Mouse (Mus musculus) yolk sac, embryonic 10.5 days (tissue): ENCODE results near the gene Sh3bp5l.
A peak's percentile ranks its signal among the peaks of the same experiment; 100 is the strongest.
"Not testable (repeated sequence)": the region's sequence is repeated elsewhere in the genome, so short reads cannot be mapped to it uniquely, and the experiment has no call there.

Experiments
- DNase-seq: peaks from one replicate; pipeline ENCODE4 v3.0.0-alpha.2; 2017; ENCODE audit warnings: low spot score

The Sh3bp5l gene

DNA sequence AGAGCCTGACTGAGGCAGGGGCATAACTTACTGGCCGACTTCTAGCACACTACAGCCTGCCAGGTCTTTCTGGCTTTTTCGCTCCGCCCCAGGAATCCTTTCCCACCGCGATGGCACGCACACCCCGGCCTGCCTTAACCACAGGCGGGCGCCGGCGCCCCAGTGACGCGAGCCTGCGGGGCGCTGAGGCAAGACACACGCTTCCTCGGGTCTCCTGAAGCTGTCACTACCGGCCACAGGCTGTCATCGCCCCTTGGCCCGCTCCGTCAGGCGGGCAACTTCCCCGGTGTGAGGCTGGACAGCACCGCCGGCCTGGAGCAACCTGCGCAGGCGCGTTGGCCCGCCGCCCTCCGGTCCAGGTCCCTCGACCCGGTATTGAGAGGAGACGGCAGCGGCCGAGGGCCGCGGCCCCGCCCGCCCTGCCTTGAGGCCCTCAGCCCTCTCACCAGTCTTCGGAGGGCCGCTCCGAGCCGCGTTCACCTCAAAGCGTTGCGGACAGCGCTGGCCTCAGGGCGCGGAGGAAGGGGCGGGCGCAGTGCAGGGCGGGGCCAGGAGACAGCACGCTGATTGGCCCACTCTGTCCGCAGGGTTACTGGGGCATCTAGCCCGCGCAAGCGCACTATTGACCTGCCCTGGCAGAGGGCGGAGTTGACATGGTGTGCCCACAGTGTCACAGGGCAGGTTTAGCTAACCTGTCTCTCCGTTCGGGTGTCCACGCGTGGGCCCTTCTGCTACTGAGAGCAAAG, 7.5 kb upstream of the Sh3bp5l start:
- peak; percentile 98 for DNase-seq

DNA sequence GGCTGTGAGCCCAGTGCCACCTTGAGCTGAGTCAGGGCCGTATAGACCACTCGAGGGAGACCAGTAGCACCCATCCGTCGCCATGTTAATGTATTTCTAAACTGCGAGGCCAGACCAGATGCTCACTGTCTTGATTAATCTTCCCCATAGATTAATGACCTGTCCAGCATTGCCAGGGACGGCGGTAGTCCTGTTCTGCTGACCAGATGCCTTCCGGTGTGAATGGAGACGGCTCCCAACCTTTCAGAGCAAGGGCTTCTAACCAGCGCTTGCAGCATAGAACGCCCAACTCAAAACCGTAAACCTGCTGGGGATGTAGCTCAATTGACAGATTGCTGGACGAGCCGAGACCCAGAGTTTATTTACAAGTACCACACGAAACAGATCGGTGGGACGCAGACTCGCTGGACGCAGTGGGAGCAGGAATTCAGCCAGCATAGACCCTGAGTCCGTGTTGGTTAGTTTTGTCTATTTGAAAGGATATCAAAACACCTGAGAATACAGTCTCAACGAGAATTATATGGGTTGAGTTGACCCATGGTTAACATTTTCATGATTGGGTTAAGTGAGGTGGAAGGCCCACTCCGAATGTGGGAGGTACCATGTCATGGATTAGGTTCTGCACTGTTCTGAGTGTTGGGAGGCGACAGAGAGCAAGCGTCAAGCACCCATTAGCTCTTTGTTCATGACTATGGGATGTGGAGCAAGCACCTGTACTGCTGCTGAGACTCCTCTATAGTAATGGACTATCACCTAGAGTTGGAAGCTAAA, 6.8 kb upstream of the Sh3bp5l start:
- no peak for DNase-seq

GRCm38 (mm10) chr11:58324614-58325229, 5.8 kb upstream of the Sh3bp5l start:
- DNase-seq, result no peak

DNA sequence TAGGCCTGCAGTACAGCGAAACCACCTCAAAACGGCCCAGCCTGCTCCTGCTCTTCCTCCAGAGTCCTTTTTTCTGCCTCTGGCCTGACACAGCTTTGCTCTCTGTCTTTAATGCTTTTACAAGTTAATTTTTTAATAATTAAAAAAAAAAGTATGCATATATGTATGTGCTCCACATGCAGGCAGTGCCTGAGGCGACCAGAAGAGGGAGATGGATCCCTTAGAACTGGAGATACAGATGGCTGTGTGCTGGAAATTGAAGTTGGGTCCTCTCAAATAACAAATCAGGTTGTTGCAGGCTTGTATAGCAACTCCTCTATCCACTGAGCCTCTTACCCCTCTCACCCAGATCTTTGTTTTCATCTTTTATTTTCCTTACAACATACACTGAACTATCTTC, 3.7 kb upstream of the Sh3bp5l start:
- DNase-seq, result no peak

DNA sequence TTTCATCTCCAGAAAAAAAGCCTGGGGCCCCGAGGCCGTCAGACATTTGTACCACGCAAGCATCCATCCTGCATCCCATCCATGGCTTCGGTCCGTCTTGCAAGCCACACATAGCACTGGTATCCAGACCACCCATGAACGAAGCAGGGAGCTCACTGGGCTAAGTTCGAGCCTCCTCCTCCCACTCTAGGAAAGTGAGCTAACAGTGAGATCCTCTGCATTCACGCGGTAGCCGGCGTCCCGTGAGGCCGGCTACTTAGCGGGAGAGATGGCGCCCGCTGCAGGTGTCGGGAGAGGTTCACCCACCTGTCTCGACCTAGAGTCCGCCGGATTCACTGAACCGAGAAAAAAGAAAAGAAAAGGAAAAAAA, 633 bp upstream of the Sh3bp5l start:
- DNase-seq, result no peak

DNA sequence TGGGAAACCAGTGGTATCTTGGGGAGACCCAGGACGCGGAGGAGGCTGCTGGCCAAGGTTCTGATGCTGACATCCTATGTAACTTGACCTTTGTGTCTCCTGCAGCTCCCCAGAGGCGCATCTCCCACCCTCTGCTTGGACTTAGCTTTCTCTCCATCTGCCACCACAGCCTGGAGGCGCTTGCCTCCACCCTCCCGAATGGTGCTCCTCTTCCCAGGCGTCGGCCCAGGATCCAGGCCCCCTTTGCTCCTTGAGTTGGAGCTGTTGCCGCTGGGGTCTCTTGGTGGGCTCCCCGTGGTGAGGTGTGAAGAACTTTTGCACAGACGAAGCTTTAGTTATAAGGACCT, 598 bp downstream of the Sh3bp5l start:
- no peak for DNase-seq

DNA sequence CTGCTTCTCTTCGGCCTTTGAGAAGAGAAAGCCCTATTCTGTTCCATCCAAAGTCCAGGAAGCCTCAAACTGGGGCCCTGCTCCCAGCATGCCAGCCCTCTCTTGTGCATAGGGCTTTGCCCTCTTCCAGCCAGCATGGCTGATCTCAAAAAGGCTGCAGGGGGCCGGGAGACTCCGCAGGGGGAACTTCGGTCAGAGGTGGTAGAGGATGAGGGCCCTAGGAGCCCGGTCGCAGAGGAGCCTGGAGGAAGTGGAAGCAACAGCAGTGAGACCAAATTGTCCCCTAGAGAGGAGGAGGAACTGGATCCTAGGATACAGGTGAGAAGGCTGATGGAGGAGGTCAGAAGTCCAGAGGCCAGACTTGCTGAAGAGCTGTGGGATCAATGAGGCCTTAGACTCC, 1.0 kb downstream of the Sh3bp5l start:
- no peak for DNase-seq

- DNase-seq, result no peak
These were observed 4.2 kb downstream of the Sh3bp5l start for GRCm38 (mm10) chr11:58334746-58335145.

- no peak for DNase-seq
These were observed 16.2 kb downstream of the Sh3bp5l start for GRCm38 (mm10) chr11:58346745-58347144.

GRCm38 (mm10) chr11:58350628-58351027, 20.1 kb downstream of the Sh3bp5l start:
- no peak for DNase-seq

GRCm38 (mm10) chr11:58351179-58351578, 20.7 kb downstream of the Sh3bp5l start:
- no peak for DNase-seq

GRCm38 (mm10) chr11:58352681-58353548, 22.4 kb downstream of the Sh3bp5l start:
- DNase-seq, result peak; percentile 12

GRCm38 (mm10) chr11:58353709-58354108, 23.2 kb downstream of the Sh3bp5l start:
- DNase-seq, result no peak

DNA sequence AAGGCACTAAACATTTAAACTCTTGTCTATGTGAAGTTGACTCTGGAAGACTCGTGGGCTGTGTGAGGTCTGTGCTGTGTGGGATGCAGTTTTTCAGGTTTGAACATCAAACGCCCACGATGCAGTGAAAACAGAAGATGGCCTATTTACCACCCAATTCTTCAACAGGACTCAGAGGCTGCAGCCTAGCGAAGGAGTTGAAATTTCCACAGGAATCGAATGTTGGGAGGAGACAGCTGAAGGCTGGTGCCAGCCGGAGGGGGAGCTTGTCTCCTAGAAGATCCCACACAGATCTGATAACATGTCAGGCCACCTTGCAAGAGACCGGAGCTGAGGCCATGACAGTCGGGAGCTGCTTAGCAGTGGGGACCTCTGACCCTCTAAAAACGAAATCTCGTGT, 24.0 kb downstream of the Sh3bp5l start:
- no peak for DNase-seq

DNA sequence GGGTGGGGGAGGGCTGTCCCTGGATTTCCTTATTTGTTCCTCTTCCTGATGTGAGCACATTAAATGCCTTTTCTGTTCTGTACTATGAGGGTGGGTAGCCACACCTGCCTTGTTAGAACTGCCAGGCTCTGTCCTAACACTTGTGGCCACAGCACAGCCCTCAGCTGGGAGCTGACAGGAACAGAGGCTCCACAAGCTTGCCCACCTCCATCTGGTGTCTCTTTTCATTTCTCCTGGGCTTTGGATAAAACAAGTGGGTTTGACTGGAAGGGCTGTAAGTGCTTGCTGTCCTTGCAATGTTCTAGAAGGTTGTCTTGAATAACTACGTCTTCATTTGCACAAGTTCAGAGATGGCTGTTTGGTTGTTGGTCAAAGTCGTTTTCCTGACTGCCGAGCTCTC, 24.4 kb downstream of the Sh3bp5l start:
- DNase-seq, result no peak

GRCm38 (mm10) chr11:58357042-58357441, 26.5 kb downstream of the Sh3bp5l start:
- DNase-seq, result no peak

DNA sequence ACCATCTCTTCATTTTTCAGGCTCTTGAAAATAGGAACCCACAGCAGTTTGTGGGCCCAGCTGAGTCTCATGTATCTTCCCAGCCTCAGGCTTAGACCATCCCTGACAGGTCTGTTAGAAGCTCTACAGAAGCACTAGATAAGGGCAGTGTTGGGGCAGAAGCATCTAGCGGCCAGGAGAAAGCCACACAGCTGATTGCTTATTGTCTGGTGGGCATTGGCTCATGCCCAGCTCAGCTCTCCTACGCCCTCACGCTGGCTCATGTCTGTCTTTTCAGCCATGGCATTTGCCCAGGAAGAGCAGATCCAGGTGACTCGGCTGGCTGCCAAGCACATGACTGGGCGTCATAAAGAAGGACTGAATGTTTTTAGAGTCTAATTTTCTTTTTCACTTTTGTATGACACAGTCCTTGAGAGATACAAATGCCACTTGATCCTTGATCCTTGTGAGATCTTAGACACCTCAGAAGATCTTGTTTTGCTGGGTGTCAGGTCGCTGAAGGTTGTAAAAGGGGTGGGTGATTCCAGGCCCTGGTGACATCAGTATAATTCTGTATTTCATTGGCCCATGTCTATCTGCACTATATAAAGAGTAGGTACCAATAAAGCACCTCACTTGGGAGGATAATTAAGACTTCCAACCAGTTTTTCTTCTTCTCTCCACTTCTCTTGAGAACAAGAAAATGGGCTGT, 27.5 kb downstream of the Sh3bp5l start:
- DNase-seq, result no peak

- not testable (repeated sequence) for DNase-seq
These were observed 32.0 kb downstream of the Sh3bp5l start for GRCm38 (mm10) chr11:58362562-58362961.

DNA sequence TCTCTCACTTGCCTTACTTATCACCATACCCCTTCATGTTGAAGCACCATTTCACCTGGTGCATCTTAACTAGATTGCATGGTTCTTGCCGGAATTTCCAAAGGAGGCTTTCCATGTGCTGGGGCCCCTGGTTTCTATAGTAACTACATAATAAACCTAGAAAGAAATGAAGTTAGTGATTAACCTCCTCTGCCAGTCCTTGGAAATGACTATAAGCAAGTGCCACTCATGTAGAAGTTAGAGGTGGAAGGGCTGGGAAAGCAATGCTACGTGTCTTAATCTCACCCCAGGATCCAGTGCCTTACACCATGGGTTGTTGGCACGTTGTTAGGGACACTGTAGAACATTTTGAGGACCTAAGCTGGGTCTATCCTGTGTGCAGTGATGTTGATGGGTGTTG, 33.9 kb downstream of the Sh3bp5l start:
- DNase-seq, result no peak

GRCm38 (mm10) chr11:58366191-58366590, 35.7 kb downstream of the Sh3bp5l start:
- not testable (repeated sequence) for DNase-seq

DNA sequence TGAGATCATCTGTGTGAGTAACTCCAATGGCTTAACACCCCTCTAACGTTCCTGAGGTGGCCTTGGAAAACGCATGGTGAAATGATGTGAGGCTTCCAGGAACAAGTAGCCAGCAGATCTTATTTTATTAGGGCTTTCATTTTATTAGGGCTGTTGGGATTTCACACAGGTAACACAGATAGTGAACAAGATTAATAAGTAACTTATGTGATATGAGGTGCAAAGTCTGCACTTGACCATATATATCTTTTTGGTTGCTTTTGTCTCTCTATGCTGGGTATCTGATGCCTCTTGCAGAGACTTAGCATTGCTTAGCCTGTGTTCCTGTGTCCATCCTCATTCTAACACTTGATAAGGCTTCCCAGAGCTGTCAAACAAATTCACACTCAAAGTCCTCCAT, 46.7 kb downstream of the Sh3bp5l start:
- DNase-seq, result no peak

- DNase-seq, result no peak
These were observed 47.2 kb downstream of the Sh3bp5l start for GRCm38 (mm10) chr11:58377686-58378085.
